Mouse (Mus musculus): ENCODE data around the gene Cops8. TPM values are rescaled to one million over a fixed set of nuclear protein-coding genes. Genes with fewer than 3 reads are reported as not detected.

Gene Cops8
- polyA plus RNA-seq, 1 experiment from 2014 or later = 191 TPM

DNA sequence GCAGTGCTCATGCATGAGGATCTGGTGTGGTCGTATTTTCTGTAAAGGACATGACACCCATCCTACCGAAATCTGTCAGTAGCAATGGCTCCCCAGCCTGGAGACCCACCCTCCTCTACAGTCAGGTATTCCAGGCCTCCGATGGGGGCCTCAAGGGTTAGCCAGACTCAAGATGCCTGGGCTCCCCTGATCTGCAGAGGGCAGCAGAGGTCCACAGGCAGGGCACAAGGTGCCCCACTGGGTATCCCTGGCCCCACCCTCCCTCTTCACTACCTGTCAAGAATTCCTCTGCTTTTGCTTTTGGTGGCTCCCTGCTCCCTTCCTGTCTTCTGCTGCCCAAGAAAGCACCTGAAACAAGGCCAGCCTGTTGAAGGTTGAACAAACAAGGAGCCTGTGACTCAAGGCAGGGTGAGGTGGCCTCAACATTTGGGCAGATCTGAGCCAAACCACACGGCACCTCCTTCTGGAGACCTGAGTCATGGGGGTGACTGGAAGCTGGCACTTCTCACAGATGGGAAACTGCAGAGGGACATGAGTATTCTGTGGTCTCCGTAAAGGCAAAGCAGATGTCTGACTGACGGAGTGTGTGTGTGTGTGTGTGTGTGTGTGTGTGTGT is 30.7 kb downstream of the Cops8 start:
- no peak overlapping the region for H3K9ac ChIP-seq (replicated peaks; ENCODE audit: low read depth, low read length)
- WGBS = 80% methylated on average over 6 of the region's 6 CpGs

DNA sequence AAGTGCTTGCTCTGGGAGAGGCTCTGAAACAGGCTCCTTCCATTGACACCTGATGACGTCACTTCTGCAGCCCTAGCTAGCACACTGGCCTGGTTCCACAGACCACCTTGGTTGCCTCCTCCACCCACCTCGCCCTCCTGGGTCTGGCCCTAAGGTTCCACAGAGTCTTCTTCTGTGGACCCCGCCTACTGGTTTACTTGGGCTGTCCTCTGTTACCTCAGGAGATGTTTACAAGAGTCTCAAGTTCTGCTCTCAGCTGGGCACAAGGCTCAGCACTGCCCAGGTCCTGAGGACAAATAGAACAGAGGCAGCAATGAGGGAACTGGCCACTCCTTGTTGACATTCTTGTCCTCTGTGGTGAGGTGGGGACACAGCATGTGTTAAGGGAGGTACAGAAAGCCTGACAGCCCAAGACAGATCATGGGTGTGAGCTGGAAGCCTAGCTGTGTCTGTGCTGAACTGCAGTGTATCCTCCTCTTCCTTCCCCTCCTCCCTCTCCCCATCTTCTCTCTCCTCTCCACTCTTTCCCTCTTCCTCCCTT is 31.5 kb downstream of the Cops8 start:
- ATAC-seq = no peak
- WGBS = 54% methylated on average over 3 of the region's 3 CpGs
- H3K4me1 ChIP-seq (replicated peaks; ENCODE audit: control insufficient read depth, insufficient read depth, low read length) = no peaks in the 10 kb centered on the region

More for the DNA sequence above, 30.7 kb downstream of the Cops8 start:
- Histone ChIP-seq H3K4me2 (ENCODE audit: low read length) (no peak overlapping the region), H3K27ac (ENCODE audit: low read length) (no peak overlapping the region), H3K4me1 (replicated peaks; ENCODE audit: control insufficient read depth, insufficient read depth, low read length) (no peaks in the 10 kb centered on the region), H3K4me3 (replicated peaks; ENCODE audit: low read length) (no peak overlapping the region), H3K27me3 (replicated peaks; ENCODE audit: control insufficient read depth, insufficient read depth, low read length) (peaks cover 2% of the 10 kb centered on the region; the same call in 1 of the 2 replicates), H3K9me3 (ENCODE audit: control insufficient read depth, low read length) (no peaks in the 10 kb centered on the region), H3K36me3 (ENCODE audit: control insufficient read depth, insufficient read depth) (no peaks in the 10 kb centered on the region)
- no peak for ATAC-seq

DNA sequence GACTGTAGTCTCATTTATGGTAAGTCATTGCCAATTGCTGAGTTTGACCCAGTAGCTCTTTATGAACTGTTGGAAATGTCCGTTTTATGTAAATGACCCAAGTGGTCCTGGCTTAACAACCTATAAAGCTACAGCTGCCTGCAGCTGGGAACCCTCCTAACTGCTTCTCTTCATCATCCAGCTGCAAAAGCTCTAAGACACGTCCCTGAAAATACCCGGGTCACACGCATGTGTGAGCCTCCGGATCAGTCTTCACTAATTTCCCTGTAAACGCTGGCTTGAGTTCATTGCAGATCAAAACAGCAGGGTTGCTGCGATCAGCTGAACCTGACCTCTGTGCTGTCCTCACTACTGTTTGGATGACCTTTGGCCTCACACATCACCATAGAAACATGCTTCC is 35.6 kb downstream of the Cops8 start:
- no peak overlapping the region for H3K9ac ChIP-seq (replicated peaks; ENCODE audit: low read depth, low read length)
- no peak overlapping the region for H3K4me3 ChIP-seq (replicated peaks; ENCODE audit: low read length)
- no peaks in the 10 kb centered on the region for H3K4me1 ChIP-seq (replicated peaks; ENCODE audit: control insufficient read depth, insufficient read depth, low read length)
- ATAC-seq = no peak
- H3K4me2 ChIP-seq (ENCODE audit: low read length) = no peak overlapping the region
- no peak overlapping the region for H3K27ac ChIP-seq (ENCODE audit: low read length)
- 83% methylated on average over 7 of the region's 7 CpGs for WGBS
- H3K36me3 ChIP-seq (ENCODE audit: control insufficient read depth, insufficient read depth) = no peaks in the 10 kb centered on the region
- H3K27me3 ChIP-seq (replicated peaks; ENCODE audit: control insufficient read depth, insufficient read depth, low read length) = peaks cover 2% of the 10 kb centered on the region; the same call in 1 of the 2 replicates
- no peaks in the 10 kb centered on the region for H3K9me3 ChIP-seq (ENCODE audit: control insufficient read depth, low read length)

More for the DNA sequence above, 31.5 kb downstream of the Cops8 start:
- Histone ChIP-seq H3K9ac (replicated peaks; ENCODE audit: low read depth, low read length) (no peak overlapping the region), H3K4me3 (replicated peaks; ENCODE audit: low read length) (no peak overlapping the region), H3K4me2 (ENCODE audit: low read length) (no peak overlapping the region), H3K27me3 (replicated peaks; ENCODE audit: control insufficient read depth, insufficient read depth, low read length) (peaks cover 2% of the 10 kb centered on the region; the same call in 1 of the 2 replicates), H3K27ac (ENCODE audit: low read length) (no peak overlapping the region), H3K9me3 (ENCODE audit: control insufficient read depth, low read length) (no peaks in the 10 kb centered on the region), H3K36me3 (ENCODE audit: control insufficient read depth, insufficient read depth) (no peaks in the 10 kb centered on the region)

DNA sequence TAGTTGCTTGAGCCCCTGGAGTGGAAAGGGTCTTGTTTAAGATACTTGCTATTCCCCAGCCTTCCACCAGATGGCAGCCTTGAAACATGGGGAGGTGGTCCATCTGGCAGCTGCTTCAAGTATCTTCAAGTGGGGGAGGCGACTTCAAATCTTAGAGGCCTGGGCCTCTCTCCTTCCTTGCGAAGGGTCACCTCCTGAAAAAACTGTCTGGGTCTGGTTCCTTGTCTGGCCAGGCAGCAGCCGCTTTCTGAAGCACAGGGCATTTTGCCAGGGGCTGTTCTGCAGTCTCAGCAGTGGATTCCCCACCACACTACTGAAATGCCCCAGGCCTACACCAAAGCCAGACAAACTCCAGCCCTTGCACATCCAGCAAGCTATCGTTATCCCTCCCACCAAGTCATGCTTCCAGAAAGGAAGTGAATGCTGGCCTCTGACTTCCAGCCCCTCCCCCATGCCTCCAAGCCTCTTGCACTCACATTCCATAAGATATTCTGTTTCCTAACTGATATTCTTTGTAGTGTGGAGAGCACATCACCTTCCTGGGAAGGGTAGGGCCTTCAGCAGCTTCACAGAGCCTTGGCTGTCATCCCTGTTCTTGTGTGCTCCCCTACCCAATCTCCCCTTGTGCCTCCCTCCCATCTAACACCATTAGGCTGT is 48.1 kb downstream of the Cops8 start:
- 11% methylated on average over 4 of the region's 4 CpGs for WGBS
- H3K4me3 ChIP-seq (replicated peaks; ENCODE audit: low read length) = no peak overlapping the region
- no peaks in the 10 kb centered on the region for H3K36me3 ChIP-seq (ENCODE audit: control insufficient read depth, insufficient read depth)
- ATAC-seq = peak; percentile 47; the same call in 1 of the 2 replicates
- H3K4me2 ChIP-seq (ENCODE audit: low read length) = no peak overlapping the region
- peak overlapping the region; percentile 24; the same call in 1 of the 2 replicates for H3K27ac ChIP-seq (ENCODE audit: low read length)
- no peaks in the 10 kb centered on the region for H3K27me3 ChIP-seq (replicated peaks; ENCODE audit: control insufficient read depth, insufficient read depth, low read length)
- no peaks in the 10 kb centered on the region for H3K9me3 ChIP-seq (ENCODE audit: control insufficient read depth, low read length)
- no peak overlapping the region for H3K9ac ChIP-seq (replicated peaks; ENCODE audit: low read depth, low read length)
- H3K4me1 ChIP-seq (replicated peaks; ENCODE audit: control insufficient read depth, insufficient read depth, low read length) = peaks cover 4% of the 10 kb centered on the region

DNA sequence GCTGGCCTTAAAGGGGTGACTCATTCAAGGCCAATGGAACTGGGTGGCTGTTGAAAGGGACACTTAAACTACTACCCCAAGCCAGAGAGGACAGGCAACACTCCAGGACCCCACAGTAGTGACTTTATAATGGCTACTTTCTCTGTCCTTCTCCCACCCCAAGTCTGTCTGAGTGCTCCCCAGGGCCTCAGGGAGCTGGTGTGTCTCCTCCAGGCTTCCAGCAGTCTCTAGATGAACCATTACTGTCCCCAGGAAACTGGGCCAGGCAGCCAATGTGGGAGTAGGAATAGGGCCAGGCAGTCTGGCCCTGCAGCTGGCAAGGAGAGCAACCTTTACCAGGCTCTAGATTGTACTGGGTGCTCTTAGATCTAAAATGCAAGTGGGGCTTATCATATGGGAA is 49.0 kb downstream of the Cops8 start:
- no peak overlapping the region for H3K4me3 ChIP-seq (replicated peaks; ENCODE audit: low read length)
- H3K27me3 ChIP-seq (replicated peaks; ENCODE audit: control insufficient read depth, insufficient read depth, low read length) = no peaks in the 10 kb centered on the region
- H3K4me1 ChIP-seq (replicated peaks; ENCODE audit: control insufficient read depth, insufficient read depth, low read length) = peaks cover 4% of the 10 kb centered on the region
- no peak for ATAC-seq
- H3K9me3 ChIP-seq (ENCODE audit: control insufficient read depth, low read length) = no peaks in the 10 kb centered on the region
- H3K36me3 ChIP-seq (ENCODE audit: control insufficient read depth, insufficient read depth) = no peaks in the 10 kb centered on the region
- no peak overlapping the region for H3K9ac ChIP-seq (replicated peaks; ENCODE audit: low read depth, low read length)
- no peak overlapping the region for H3K4me2 ChIP-seq (ENCODE audit: low read length)
- no peak overlapping the region for H3K27ac ChIP-seq (ENCODE audit: low read length)

DNA sequence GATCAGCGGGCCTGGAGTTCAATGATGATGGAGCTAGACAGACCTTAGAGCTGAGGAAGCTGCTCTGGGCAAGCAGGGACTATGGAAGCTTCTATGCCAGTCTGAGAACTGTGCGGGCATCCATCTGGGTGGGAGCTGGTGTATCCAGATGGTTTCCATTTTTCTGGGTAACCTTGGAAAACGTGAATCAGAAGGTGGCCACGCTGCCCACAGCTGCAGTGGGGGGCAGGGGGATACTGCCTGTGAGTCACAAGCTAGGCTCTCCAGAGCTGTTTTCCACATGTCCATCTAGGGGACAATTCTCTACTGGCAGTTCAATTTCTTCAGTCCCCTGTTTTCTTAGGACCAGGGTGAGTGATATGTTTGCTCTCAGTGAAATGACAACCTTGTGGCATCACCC is 49.8 kb downstream of the Cops8 start:
- Histone ChIP-seq H3K27ac (ENCODE audit: low read length) (no peak overlapping the region), H3K9ac (replicated peaks; ENCODE audit: low read depth, low read length) (no peak overlapping the region), H3K4me2 (ENCODE audit: low read length) (no peak overlapping the region), H3K4me3 (replicated peaks; ENCODE audit: low read length) (no peak overlapping the region), H3K9me3 (ENCODE audit: control insufficient read depth, low read length) (no peaks in the 10 kb centered on the region), H3K4me1 (replicated peaks; ENCODE audit: control insufficient read depth, insufficient read depth, low read length) (peaks cover 4% of the 10 kb centered on the region), H3K36me3 (ENCODE audit: control insufficient read depth, insufficient read depth) (no peaks in the 10 kb centered on the region), H3K27me3 (replicated peaks; ENCODE audit: control insufficient read depth, insufficient read depth, low read length) (no peaks in the 10 kb centered on the region)
- no peak for ATAC-seq
- 83% methylated on average over 4 of the region's 4 CpGs for WGBS

DNA sequence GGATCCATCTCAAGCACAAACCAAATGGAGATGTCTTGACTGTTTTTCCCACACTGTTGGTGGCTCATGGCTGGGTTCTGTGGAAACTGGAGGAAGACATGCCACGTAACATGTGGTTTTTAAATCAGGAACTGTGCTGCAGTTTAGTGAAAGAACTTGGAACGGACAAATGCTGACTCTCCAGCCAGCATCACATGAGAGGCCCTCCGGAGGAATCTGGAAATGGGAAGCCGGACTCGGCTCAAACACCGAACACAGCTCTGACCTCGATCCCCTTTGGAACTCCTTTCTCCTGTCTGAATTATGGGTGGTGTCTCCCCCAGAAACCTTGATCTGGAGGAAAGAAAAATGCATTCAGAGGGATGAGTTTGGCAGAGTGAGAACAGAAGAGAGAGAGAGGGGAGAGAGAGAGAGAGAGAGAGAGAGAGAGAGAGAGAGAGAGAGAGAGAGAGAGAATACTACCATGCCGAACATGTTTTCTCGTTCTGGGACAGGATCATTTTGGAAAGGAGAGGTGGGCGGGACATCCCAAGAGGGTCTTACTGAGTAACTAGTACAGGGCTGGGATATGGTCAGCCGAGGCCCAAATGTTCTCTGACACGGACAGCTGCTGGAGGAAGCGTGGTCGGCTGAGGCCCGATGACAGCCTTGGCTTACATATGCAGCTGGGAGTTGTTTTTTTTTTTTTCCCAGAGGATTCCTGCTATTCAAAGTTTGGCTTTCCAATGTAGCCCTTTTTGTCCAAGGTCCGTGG is 53.9 kb downstream of the Cops8 start:
- WGBS = 87% methylated on average over 16 of the region's 16 CpGs
- H3K27ac ChIP-seq (ENCODE audit: low read length) = no peak overlapping the region

DNA sequence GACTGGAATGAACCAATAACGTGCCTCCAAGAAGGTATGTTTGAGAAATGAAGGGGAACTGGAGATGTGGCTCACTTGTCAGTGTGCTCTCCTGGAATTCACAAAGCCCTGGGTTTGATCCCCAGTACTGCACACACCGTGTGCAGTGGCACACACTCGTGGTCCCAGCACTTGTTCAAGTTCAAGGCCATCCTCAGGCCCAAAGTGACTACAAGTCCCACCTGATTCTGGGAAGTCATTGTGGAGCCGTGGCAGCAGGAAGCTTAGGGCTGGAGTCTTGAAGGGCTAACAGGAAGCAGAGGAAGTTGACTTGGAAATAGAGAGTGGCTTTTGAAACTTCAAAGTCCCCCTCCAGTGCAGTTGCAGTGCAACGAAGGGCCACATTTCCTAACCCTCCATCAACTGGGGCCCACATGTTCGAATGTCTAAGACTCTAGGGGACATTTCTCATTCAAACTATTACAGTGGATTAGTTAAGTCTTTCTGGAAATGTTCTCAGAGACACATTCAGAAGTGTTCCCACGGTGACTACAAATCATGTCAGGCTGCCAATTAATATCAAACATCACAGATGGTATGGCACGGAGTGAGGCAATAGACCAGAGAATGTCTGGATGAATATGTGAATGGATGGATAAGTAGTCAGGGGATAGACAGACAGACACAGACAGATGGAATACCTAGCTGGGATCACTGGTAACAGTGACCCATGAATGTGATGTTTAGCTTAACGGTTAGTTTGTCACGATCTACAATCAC is 54.7 kb downstream of the Cops8 start:
- Histone ChIP-seq H3K4me3 (replicated peaks; ENCODE audit: low read length) (no peak overlapping the region), H3K4me2 (ENCODE audit: low read length) (no peak overlapping the region), H3K27ac (ENCODE audit: low read length) (no peak overlapping the region), H3K9ac (replicated peaks; ENCODE audit: low read depth, low read length) (no peak overlapping the region), H3K27me3 (replicated peaks; ENCODE audit: control insufficient read depth, insufficient read depth, low read length) (no peaks in the 10 kb centered on the region), H3K36me3 (ENCODE audit: control insufficient read depth, insufficient read depth) (no peaks in the 10 kb centered on the region), H3K9me3 (ENCODE audit: control insufficient read depth, low read length) (no peaks in the 10 kb centered on the region), H3K4me1 (replicated peaks; ENCODE audit: control insufficient read depth, insufficient read depth, low read length) (no peaks in the 10 kb centered on the region)
- 81% methylated on average over 10 of the region's 10 CpGs for WGBS
- ATAC-seq = no peak

More for the DNA sequence above, 53.9 kb downstream of the Cops8 start:
- Histone ChIP-seq H3K4me3 (replicated peaks; ENCODE audit: low read length) (no peak overlapping the region), H3K36me3 (ENCODE audit: control insufficient read depth, insufficient read depth) (no peaks in the 10 kb centered on the region), H3K27me3 (replicated peaks; ENCODE audit: control insufficient read depth, insufficient read depth, low read length) (no peaks in the 10 kb centered on the region), H3K9ac (replicated peaks; ENCODE audit: low read depth, low read length) (no peak overlapping the region), H3K4me1 (replicated peaks; ENCODE audit: control insufficient read depth, insufficient read depth, low read length) (no peaks in the 10 kb centered on the region), H3K9me3 (ENCODE audit: control insufficient read depth, low read length) (no peaks in the 10 kb centered on the region), H3K4me2 (ENCODE audit: low read length) (no peak overlapping the region)
- no peak for ATAC-seq

DNA sequence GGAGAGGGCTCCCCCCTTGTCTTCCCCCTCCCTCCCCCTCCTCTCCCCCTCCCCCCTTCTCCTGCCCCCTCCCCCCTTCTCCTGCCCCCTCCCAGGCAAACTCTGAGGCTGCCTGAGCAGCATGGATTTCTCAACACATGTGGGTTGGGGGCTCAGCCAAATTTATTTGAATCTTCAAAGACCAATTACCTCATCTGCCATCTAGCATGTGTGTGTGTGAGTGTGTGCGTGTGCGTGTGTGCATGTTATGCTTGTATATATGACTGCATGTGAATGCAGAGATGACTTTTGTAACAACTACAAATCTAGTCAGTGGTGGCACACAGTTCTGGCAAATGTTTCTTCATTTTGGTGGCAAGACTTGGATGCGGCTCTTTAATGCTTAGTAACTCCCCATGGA is 55.8 kb downstream of the Cops8 start:
- Histone ChIP-seq H3K4me1 (replicated peaks; ENCODE audit: control insufficient read depth, insufficient read depth, low read length) (no peaks in the 10 kb centered on the region), H3K9me3 (ENCODE audit: control insufficient read depth, low read length) (no peaks in the 10 kb centered on the region), H3K9ac (replicated peaks; ENCODE audit: low read depth, low read length) (no peak overlapping the region), H3K36me3 (ENCODE audit: control insufficient read depth, insufficient read depth) (no peaks in the 10 kb centered on the region), H3K27me3 (replicated peaks; ENCODE audit: control insufficient read depth, insufficient read depth, low read length) (no peaks in the 10 kb centered on the region), H3K4me3 (replicated peaks; ENCODE audit: low read length) (no peak overlapping the region), H3K27ac (ENCODE audit: low read length) (no peak overlapping the region), H3K4me2 (ENCODE audit: low read length) (no peak overlapping the region)
- 75% methylated on average over 3 of the region's 3 CpGs for WGBS
- ATAC-seq = no peak
